Mouse (Mus musculus): ENCODE results near the gene Kti12.

Gene Kti12

DNA sequence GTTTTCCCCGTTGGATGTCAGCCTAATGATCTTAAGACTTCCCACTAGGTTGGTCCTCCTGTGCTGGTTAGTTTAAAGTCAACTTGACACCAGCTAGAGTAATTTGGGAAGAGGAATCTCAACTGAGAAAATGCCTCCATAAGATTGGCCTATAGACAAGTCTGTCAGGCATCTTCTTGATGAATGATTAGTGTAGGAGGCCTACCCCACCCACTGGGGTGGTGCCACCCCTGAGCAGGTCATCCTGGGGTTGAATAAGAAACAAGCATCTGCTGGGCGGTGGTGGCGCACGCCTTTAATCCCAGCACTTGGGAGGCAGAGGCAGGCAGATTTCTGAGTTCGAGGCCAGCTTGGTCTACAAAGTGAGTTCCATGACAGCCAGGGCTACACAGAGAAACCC lies 26.2 kb downstream of the Kti12 start:
- DNase-seq: no peak

DNA sequence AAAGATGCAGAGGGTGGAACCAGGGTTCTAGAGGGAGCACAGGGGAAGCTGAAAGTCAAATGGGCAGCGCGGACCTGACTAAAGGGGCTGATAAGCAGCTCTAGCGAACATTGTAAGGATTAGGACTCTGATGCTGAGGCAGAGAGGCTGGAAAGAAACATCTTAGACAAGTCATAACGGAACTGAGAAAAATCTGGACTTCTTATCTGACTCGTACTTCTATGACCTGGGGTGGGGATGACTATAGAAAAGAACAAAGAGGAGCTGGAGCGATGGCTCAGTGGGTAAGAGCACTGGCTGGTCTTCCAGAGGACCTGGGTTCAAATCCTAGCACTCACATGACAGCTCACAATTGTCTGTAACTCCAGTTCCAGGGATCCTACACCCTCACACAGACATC lies 30.3 kb downstream of the Kti12 start:
- no peak for DNase-seq

GRCm38 (mm10) chr4:108878963-108879822 lies 31.6 kb downstream of the Kti12 start, which contains the start of gene Rab3b:
Gene Rab3b, plus strand, starts transcription at chr4:108879063.
- DNase-seq: peak; percentile 23 to 30

- no peak for DNase-seq
These were observed 36.2 kb downstream of the Kti12 start for GRCm38 (mm10) chr4:108883815-108884214.

DNA sequence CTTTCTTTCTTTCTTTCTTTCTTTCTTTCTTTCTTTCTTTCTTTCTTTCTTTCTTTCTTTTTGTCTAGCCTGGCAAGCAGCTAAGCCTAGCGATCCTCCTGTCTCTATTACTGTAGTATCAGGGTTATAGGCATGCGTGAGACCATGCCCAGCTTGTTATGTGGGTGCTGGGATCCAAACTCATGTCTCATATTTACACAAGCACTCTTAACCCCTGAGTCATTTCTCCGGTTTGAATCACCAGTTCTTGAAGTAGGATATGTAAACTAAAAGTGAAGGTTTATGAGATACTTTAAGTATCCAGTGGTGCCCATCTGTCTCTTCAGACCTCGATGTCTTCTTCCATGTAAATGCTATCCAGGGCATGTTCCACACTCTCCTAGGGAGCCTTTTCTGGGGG lies 39.9 kb downstream of the Kti12 start:
- DNase-seq: no peak

DNA sequence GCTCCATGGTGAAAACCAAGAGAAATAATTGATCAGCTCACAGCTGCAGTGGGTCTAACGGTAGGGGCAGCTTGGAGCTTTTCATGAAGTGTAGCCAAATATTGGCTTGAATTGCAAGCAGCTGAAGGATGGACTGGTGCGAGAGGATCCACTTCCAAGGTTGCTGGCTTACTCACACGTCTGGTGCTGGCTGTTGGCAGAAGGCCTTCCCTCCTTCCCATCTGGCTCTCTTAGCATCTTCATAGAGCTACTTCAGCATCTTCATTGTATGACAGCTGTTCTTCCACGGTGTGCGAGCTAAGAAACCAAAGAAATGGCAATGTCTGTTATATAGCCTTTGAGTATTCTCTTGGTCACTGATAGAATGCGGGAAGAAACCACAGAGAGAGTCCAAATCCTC lies 43.3 kb downstream of the Kti12 start:
- no peak for DNase-seq

Measured in cerebellum, adult 18-20 months (tissue).